Mouse (Mus musculus) frontal cortex, postnatal 14 days (tissue): ENCODE data around the gene Il16.

Source experiments
- DNase-seq, 2 experiments: peaks; one replicate each; pipeline ENCODE4 v3.0.0; 2022; ENCODE audit warnings: low spot score in 2 of 2

Gene Il16

GRCm38 (mm10) chr7:83682640-83683274 lies 62.8 kb downstream of the Il16 start:
- no peak for DNase-seq

GRCm38 (mm10) chr7:83678506-83678905 lies 67.0 kb downstream of the Il16 start:
- no peak for DNase-seq

GRCm38 (mm10) chr7:83677296-83677695 lies 68.2 kb downstream of the Il16 start:
- no peak for DNase-seq

GRCm38 (mm10) chr7:83675545-83676254 lies 69.8 kb downstream of the Il16 start:
- no peak for DNase-seq

- no peak for DNase-seq
Observed at GRCm38 (mm10) chr7:83671573-83671972, 74.0 kb downstream of the Il16 start.

GRCm38 (mm10) chr7:83668724-83669123 lies 76.8 kb downstream of the Il16 start:
- peak; percentile 37 to 60 for DNase-seq

GRCm38 (mm10) chr7:83667936-83668645 lies 77.4 kb downstream of the Il16 start:
- no peak for DNase-seq

- no peak for DNase-seq
Observed at GRCm38 (mm10) chr7:83666087-83666595, 79.4 kb downstream of the Il16 start.

GRCm38 (mm10) chr7:83662711-83663375 lies 82.7 kb downstream of the Il16 start:
- no peak for DNase-seq

GRCm38 (mm10) chr7:83661763-83662162 lies 83.8 kb downstream of the Il16 start:
- no peak for DNase-seq

GRCm38 (mm10) chr7:83661031-83661430 lies 84.5 kb downstream of the Il16 start:
- no peak for DNase-seq

GRCm38 (mm10) chr7:83660273-83660691 lies 85.2 kb downstream of the Il16 start:
- DNase-seq, result no peak

GRCm38 (mm10) chr7:83659159-83660065 lies 86.1 kb downstream of the Il16 start:
- no peak for DNase-seq

GRCm38 (mm10) chr7:83658716-83659115 lies 86.8 kb downstream of the Il16 start:
- no peak for DNase-seq

GRCm38 (mm10) chr7:83654938-83655630 lies 90.4 kb downstream of the Il16 start:
- DNase-seq, result no peak

- DNase-seq, result no peak
Observed at GRCm38 (mm10) chr7:83654196-83654595, 91.3 kb downstream of the Il16 start.

GRCm38 (mm10) chr7:83653605-83654051 lies 91.9 kb downstream of the Il16 start:
- DNase-seq, result no peak

GRCm38 (mm10) chr7:83652498-83652897 lies 93.0 kb downstream of the Il16 start:
- DNase-seq, result no peak

- DNase-seq, result no peak
Observed at GRCm38 (mm10) chr7:83650638-83651037, 94.9 kb downstream of the Il16 start.

GRCm38 (mm10) chr7:83648807-83649206 lies 96.7 kb downstream of the Il16 start:
- DNase-seq, result no peak
